Mouse (Mus musculus): Measurements from ENCODE around the gene Nadk. TPM values are rescaled to one million over a fixed set of nuclear protein-coding genes. Genes with fewer than 3 reads are reported as not detected.
A peak's percentile ranks its signal among the peaks of the same experiment; 100 is the strongest.
"Not testable (repeated sequence)": the region's sequence is repeated elsewhere in the genome, so short reads cannot be mapped to it uniquely, and the experiment has no call there.

The Nadk gene
- polyA plus RNA-seq, 1 experiment from 2014 or later, result 89.0 TPM

DNA sequence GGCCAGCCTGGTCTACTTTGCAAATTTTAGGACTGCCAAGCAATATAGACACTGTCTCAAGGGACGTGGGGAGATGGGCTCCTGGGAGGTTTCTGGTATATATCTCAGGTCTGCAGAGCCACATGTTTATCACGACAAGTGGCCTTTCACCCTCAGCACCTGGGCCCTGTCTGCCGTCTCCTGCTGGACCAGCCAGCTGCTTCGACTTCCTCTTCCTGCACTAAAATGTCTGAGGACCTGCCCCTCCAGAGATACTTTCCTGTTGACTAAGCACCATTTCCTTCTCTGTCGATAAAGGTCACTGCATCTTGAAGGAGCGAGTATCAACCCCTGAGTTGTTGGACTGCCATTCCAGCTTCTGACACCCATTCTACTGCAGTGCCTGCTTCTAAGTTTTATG is 2.7 kb upstream of the Nadk start:
- H3K4me3 ChIP-seq, result no peak overlapping the region
- H3K27ac ChIP-seq, result no peak overlapping the region
- WGBS, result 84% methylated on average over 6 of the region's 6 CpGs
- H3K4me2 ChIP-seq (replicated peaks), result no peak overlapping the region
- no peak overlapping the region for H3K9ac ChIP-seq
- peaks cover 65% of the 10 kb centered on the region for H3K36me3 ChIP-seq
- no peaks in the 10 kb centered on the region for H3K9me3 ChIP-seq (replicated peaks)
- peaks cover 22% of the 10 kb centered on the region for H3K4me1 ChIP-seq
- H3K27me3 ChIP-seq, result no peaks in the 10 kb centered on the region
- ATAC-seq (ENCODE audit: low FRiP score), result no peak

DNA sequence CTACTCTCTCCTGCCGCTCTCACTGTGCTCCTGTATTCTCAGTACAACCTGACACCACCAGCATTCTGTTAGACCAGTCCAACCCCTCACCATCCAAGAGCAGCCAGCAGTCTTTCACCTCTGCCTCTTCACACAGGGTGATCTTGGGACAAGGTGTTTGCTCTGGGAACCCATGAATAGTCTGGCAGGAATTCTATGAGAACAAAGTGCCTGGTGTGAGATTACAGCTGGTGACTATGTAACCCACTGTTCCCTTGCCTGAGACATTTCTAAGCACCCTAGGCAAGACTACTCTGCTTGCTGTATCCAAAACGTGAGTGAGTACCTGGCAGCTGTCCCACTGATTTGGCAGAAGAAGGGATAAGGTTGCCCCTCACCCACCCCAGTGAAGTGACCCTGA is 1.2 kb upstream of the Nadk start:
- no peak overlapping the region for H3K4me2 ChIP-seq (replicated peaks)
- peaks cover 33% of the 10 kb centered on the region for H3K4me1 ChIP-seq
- H3K9me3 ChIP-seq (replicated peaks), result no peaks in the 10 kb centered on the region
- H3K9ac ChIP-seq, result no peak overlapping the region
- no peak overlapping the region; the same call in 1 of the 2 replicates for H3K27ac ChIP-seq
- no peaks in the 10 kb centered on the region for H3K27me3 ChIP-seq
- peaks cover 50% of the 10 kb centered on the region for H3K36me3 ChIP-seq
- H3K4me3 ChIP-seq, result no peak overlapping the region
- WGBS, result 60% methylated on average over 2 of the region's 2 CpGs
- no peak for ATAC-seq (ENCODE audit: low FRiP score)

DNA sequence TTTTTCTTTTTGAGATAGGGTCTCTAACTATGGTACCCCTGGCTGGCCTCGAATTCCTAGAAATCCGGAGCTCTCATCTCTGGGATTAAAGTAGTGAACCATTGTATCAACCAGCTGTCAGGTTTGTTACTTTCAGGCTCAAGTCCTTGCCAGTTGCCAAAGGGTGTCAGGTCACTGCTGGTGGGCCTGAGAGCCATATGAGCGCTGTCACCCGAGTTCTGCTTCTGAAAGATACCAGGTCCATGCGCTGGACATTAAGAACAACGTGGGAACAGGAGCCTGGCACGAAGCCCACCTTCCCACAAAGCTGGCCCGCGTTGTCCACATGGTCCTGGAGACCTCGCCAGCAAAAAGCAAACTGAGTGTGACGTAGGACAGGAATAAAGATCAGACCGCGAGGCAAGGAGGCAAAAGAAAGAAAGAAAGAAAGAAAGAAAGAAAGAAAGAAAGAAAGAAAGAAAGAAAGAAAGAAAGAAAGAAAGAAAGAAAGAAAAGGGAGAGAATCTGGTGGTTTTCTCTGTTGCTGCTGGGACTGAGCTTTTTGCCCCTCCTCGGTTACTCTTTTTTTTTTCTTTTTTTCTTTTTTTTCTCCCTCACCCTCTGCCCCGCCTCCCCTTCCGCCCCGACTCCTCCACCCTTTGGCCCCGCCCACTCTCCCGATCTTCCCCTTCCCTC is 684 bp downstream of the Nadk start:
- 5% methylated on average over 19 of the region's 19 CpGs for WGBS
- H3K4me1 ChIP-seq, result peaks cover 38% of the 10 kb centered on the region
- no peak for ATAC-seq (ENCODE audit: low FRiP score)

DNA sequence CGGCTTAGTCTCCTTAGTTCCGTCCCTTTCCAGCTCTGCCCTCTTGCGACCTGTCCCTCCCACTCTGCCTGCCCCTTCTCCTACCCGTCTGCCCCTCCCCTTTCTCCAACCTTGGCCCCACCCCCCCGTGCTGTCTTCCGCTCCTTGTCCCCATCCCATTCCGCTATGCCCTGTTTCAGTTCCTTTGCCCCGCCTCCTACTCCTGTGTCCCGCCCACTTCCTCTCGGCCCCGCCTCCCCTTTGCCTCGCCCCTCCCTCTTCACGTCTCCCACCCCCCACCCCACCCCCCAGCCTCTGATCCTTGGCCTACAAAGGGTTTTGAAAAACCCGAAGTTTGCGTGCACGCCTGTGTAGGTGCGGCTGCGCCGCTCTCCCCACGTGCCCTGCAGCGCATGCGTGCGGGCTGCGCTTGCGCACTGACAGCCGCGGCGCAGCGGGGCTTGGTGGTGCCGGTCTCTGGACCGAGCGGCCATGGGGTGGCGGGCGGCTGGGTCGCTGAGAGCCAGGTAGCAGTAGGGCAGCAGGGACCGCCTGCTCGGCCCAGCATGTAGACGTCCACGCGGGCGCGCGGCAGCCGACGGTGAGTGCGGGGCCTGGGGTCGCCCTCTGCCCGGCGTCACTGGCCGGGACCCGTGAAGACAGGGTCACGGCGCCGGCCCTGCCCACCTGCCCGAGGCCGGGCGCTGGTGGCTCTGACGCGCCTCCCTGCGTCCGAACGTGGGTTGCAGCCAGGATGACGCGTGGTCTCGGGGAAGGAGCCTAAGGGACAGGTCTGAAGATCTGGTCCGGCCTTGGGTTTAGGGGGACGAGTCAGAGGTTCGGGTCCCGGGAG is 1.4 kb downstream of the Nadk start:
- H3K4me1 ChIP-seq, result peaks cover 38% of the 10 kb centered on the region
- peak overlapping the region; percentile 83 for H3K9ac ChIP-seq
- H3K9me3 ChIP-seq (replicated peaks), result no peaks in the 10 kb centered on the region
- under 1% methylated on average over 69 of the region's 69 CpGs for WGBS
- peak overlapping the region; percentile 92 for H3K27ac ChIP-seq
- H3K27me3 ChIP-seq, result no peaks in the 10 kb centered on the region
- ATAC-seq (ENCODE audit: low FRiP score), result peak; percentile 97
- H3K4me2 ChIP-seq (replicated peaks), result peak overlapping the region; percentile 82
- peaks cover 29% of the 10 kb centered on the region for H3K36me3 ChIP-seq
- H3K4me3 ChIP-seq, result peak overlapping the region; percentile 80

More for the DNA sequence above, 684 bp downstream of the Nadk start:
- no peaks in the 10 kb centered on the region for H3K9me3 ChIP-seq (replicated peaks)
- H3K27ac ChIP-seq, result peak overlapping the region; percentile 92
- no peaks in the 10 kb centered on the region for H3K27me3 ChIP-seq
- H3K4me3 ChIP-seq, result peak overlapping the region; percentile 80
- H3K9ac ChIP-seq, result peak overlapping the region; percentile 83; the same call in 1 of the 2 replicates
- H3K4me2 ChIP-seq (replicated peaks), result peak overlapping the region; percentile 82
- peaks cover 35% of the 10 kb centered on the region for H3K36me3 ChIP-seq

DNA sequence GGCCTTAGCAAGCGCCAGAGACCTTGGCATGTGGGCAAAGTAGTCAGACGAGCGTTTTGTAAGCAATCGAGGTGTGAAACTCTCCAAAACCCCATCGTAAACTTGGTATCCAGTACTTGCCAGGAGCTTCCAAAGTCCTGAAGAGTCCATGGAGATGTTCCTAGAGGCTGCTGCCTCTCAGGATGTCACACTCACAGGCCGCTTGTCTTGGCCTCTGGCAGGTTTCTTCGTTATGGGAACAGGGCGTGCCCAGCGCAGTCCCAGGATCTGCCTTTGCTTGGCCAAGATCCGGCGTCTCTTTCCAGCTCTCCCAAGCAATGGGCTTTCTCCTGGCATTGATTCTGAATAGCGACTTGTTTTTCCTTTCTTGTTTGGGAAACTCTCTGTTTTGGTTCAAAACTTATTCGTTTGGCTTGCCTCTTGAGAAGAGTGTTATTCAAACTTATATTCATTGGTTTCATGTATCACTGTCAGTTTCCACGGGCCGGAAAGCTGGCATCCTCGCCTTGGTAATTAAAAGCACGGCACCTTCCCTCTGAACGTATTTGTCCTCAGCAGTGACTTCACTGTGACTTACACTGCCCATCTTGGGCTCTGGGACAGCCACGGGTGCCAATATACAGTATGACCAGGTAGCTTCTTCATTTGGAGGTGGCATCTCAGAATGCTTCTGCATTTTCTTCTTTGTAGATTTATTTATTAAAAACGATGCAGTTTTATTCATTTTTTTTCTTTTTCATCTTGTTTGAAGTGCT is 2.3 kb downstream of the Nadk start:
- H3K4me1 ChIP-seq, result peaks cover 38% of the 10 kb centered on the region
- peak overlapping the region; percentile 83 for H3K9ac ChIP-seq
- peak overlapping the region; percentile 82 for H3K4me2 ChIP-seq (replicated peaks)
- H3K27ac ChIP-seq, result peak overlapping the region; percentile 92
- H3K9me3 ChIP-seq (replicated peaks), result no peaks in the 10 kb centered on the region
- peaks cover 20% of the 10 kb centered on the region for H3K36me3 ChIP-seq
- ATAC-seq (ENCODE audit: low FRiP score), result no peak
- H3K27me3 ChIP-seq, result no peaks in the 10 kb centered on the region
- 19% methylated on average over 20 of the region's 20 CpGs for WGBS
- H3K4me3 ChIP-seq, result peak overlapping the region; percentile 80

DNA sequence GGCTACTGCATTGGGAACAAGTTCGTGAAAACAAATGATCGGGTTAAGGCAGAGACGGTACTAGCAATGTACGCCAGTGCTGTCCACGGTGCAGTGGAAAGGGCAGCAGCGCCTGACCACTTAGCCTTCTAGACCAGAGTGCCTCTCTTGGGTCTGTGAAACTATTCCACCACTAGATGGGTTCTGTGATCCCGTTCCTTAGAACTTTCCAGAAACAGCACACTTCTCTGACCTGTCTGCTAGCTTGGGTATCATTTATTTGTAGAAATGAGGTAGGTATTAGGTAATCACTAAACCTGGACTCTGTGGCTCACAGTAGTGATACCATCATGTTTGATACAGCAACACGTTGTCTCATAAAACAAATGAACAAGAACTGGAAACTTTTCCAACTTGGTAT is 4.4 kb downstream of the Nadk start:
- Histone ChIP-seq H3K4me2 (replicated peaks) (no peak overlapping the region), H3K4me1 (peaks cover 31% of the 10 kb centered on the region), H3K9me3 (replicated peaks) (no peaks in the 10 kb centered on the region), H3K27ac (no peak overlapping the region), H3K9ac (no peak overlapping the region; the same call in 1 of the 2 replicates), H3K36me3 (no peaks in the 10 kb centered on the region), H3K27me3 (no peaks in the 10 kb centered on the region), H3K4me3 (no peak overlapping the region)
- WGBS, result 81% methylated on average over 8 of the region's 8 CpGs
- ATAC-seq (ENCODE audit: low FRiP score), result no peak

DNA sequence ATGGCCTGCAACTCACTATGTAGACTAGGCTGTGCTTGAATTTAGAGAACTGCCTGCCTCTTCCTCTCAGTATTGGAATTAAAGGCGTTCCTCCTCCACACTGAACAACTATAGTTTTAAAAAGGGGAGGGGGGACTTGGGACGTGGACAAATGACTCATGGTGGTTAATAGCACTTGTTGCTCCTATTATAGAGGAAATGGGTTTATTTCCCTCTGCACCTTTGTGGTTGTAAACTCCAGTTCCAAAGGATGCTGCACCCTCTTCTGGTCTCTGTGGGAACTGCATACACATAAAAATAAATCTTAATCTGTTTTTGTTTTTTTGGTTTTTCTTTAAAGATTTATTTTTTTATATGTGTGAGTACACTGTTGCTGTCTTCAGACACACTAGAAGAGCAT is 6.0 kb downstream of the Nadk start:
- no peaks in the 10 kb centered on the region for H3K36me3 ChIP-seq
- H3K4me1 ChIP-seq, result peaks cover 19% of the 10 kb centered on the region
- H3K27me3 ChIP-seq, result no peaks in the 10 kb centered on the region
- no peaks in the 10 kb centered on the region for H3K9me3 ChIP-seq (replicated peaks)
- no peak for ATAC-seq (ENCODE audit: low FRiP score)
- no peak overlapping the region for H3K27ac ChIP-seq
- WGBS, result 35% methylated on average over 2 of the region's 2 CpGs
- no peak overlapping the region for H3K9ac ChIP-seq
- H3K4me2 ChIP-seq (replicated peaks), result no peak overlapping the region
- no peak overlapping the region for H3K4me3 ChIP-seq

DNA sequence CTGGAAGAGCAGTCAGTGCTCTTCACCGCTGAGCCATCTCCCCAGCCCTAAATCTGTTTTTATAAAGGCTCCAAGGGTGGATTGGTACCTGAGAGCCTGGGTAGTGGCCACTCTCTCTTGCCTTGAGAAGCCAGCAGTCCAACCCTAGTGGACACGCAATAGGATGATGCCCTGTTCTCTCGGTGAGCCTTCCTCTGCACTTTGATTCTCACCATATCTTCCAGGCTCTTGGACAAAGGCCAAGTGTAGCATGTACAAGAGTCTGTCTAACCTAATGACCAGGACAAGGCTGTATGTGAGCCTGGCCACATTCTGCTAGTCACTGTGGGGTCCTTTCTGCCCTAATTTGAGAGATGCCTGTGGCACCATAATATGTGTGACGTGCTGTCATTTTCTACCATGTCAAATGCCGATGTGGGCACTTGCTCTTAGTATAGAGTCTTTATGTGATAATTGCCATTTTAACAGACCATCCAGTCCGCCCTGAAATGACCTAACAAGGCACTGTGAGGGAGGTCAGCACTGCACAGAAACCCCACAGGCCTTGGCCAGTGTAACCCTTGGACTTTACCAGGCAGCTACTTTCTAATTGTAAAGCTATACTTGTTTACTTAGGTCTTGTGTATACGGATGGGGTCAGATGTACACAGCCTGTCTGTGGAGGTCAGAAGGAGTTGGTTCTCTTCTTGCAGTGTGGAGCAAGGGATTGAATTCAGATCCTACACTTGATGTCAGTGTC is 6.6 kb downstream of the Nadk start:
- H3K36me3 ChIP-seq, result no peaks in the 10 kb centered on the region
- no peaks in the 10 kb centered on the region for H3K27me3 ChIP-seq
- 92% methylated on average over 7 of the region's 7 CpGs for WGBS
- no peak overlapping the region for H3K4me3 ChIP-seq
- H3K4me2 ChIP-seq (replicated peaks), result no peak overlapping the region
- no peak overlapping the region for H3K9ac ChIP-seq
- no peak for ATAC-seq (ENCODE audit: low FRiP score)
- peaks cover 19% of the 10 kb centered on the region for H3K4me1 ChIP-seq
- no peak overlapping the region for H3K27ac ChIP-seq
- no peaks in the 10 kb centered on the region for H3K9me3 ChIP-seq (replicated peaks)

DNA sequence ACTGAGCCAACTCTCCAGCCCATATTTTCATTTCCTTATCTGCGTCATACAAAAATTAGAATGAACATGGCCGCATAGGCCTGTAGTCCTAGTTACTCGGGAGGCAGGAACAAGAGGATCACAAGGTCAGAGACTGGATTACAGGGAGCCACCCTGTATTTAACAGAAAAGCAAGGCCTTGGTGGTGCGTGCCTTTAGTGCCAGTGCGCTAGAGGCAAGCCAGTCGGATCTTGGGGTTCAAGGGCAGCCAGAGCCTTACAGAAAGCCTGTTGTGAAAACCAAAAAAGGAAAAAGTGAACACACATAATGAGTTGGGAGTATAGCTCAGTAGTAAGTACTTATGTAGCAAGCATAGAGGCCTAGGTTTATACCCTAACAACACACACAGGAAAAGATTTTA is 7.6 kb downstream of the Nadk start:
- Histone ChIP-seq H3K27ac (no peak overlapping the region), H3K4me2 (replicated peaks) (no peak overlapping the region), H3K27me3 (no peaks in the 10 kb centered on the region)

DNA sequence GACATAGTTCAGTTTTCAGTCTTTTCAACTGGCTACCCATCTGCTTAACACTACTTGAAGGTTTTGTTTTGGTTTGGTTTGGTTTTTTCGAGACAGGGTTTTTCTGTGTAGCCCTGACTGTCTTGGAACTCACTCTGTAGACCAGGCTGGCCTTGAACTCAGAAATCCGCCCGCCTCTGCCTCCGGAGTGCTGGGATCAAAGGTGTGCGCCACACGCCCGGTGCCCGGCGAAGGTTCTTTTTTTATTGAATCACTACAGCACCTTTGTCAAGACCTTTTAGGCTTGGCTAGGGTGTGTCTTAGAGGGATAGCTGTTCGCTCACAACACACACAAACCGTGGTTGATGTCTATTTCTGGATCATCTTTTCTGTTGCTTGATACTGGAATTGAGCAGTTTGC is 8.1 kb downstream of the Nadk start:
- not testable (repeated sequence) for H3K4me1 ChIP-seq; ATAC-seq (ENCODE audit: low FRiP score); H3K4me2 ChIP-seq (replicated peaks); H3K36me3 ChIP-seq; H3K9me3 ChIP-seq (replicated peaks); H3K27me3 ChIP-seq; H3K4me3 ChIP-seq; H3K27ac ChIP-seq; H3K9ac ChIP-seq
- 95% methylated on average over 11 of the region's 11 CpGs for WGBS

More for the DNA sequence above, 7.6 kb downstream of the Nadk start:
- ATAC-seq (ENCODE audit: low FRiP score), result no peak
- no peak overlapping the region for H3K9ac ChIP-seq
- H3K36me3 ChIP-seq, result no peaks in the 10 kb centered on the region
- H3K4me3 ChIP-seq, result no peak overlapping the region
- peaks cover 12% of the 10 kb centered on the region for H3K4me1 ChIP-seq
- WGBS, result 93% methylated on average over 6 of the region's 6 CpGs
- no peaks in the 10 kb centered on the region for H3K9me3 ChIP-seq (replicated peaks)

DNA sequence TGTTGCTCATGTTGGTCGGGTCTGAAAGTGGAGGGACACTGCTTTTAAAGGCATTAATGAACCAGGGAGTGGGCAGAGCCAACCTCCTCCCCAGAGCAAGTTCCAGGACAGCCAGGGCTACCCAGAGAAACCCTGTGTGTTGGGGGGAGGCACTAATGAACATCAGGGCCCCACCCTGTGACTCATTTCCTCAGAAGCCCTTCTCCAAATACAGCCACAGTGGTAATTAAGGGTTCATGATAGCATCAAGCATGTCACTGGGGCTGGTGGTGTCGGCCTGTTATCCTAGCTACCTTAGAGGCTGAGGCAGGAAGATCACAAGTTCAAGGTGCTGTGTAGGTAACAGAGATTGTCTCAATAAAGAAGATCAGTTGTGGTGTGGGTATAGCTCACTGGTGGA is 9.3 kb downstream of the Nadk start:
- peaks cover 4% of the 10 kb centered on the region; the same call in 1 of the 2 replicates for H3K36me3 ChIP-seq
- no peaks in the 10 kb centered on the region for H3K9me3 ChIP-seq (replicated peaks)
- WGBS, result 91% methylated on average over 2 of the region's 2 CpGs
- H3K27me3 ChIP-seq, result no peaks in the 10 kb centered on the region
- H3K27ac ChIP-seq, result no peak overlapping the region
- H3K4me2 ChIP-seq (replicated peaks), result no peak overlapping the region
- H3K4me1 ChIP-seq, result 0 out of 2 replicates have a peak, but pooled peaks cover under 1% of the 10 kb centered on the region
- H3K4me3 ChIP-seq, result no peak overlapping the region
- H3K9ac ChIP-seq, result no peak overlapping the region
- no peak for ATAC-seq (ENCODE audit: low FRiP score)

DNA sequence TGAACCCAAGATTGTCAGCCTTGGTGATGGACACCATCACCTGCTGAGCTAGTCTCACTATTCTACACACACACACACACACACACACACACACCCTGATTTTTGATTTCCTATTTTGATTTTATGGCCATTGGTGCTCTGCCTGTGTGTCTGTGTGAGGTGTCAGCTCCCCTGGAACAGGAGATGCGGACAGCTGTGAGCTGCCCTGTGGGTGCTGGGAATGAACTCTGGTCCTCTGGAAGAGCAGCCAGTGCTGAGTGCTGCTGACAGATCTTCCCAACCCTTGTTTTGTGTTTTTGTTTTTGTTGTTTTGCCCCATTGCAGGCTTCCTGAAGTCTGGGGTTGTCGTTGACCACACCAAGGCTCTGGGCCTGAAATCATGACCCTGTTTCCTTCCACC is 11.0 kb downstream of the Nadk start:
- ATAC-seq (ENCODE audit: low FRiP score), result no peak
- H3K4me1 ChIP-seq, result no peaks in the 10 kb centered on the region
- no peak overlapping the region for H3K27ac ChIP-seq
- WGBS, result 91% methylated on average over 2 of the region's 2 CpGs
- no peak overlapping the region for H3K4me3 ChIP-seq
- no peaks in the 10 kb centered on the region for H3K27me3 ChIP-seq
- H3K9ac ChIP-seq, result no peak overlapping the region
- H3K9me3 ChIP-seq (replicated peaks), result no peaks in the 10 kb centered on the region
- H3K36me3 ChIP-seq, result peaks cover 16% of the 10 kb centered on the region
- H3K4me2 ChIP-seq (replicated peaks), result no peak overlapping the region

Measured in hindbrain, embryonic 12.5 days (tissue).